Mouse (Mus musculus) thymus, adult 2 months (tissue): Measurements from ENCODE around the gene Kpna2. TPM values are rescaled to one million over a fixed set of nuclear protein-coding genes. Genes with fewer than 3 reads are reported as not detected.
A peak's percentile ranks its signal among the peaks of the same experiment; 100 is the strongest.
"Not testable (repeated sequence)": the region's sequence is repeated elsewhere in the genome, so short reads cannot be mapped to it uniquely, and the experiment has no call there.

Experiments used
- DNase-seq: peaks from one replicate; pipeline ENCODE4 v3.0.0; 2021
- H3K27ac ChIP-seq: fragments of 200-500 bp; 2 replicates; pipeline ENCODE4 v1.5.1; 2012; ENCODE audit warnings: low read length, control low read depth; ENCODE audit not compliant: control insufficient read depth, insufficient read depth
- H3K27me3 ChIP-seq: fragments of 200-500 bp; 2 replicates; pipeline ENCODE4 v1.6.1; 2012; ENCODE audit warnings: mild to moderate bottlenecking, low read length, moderate library complexity, mixed read lengths; ENCODE audit not compliant: control insufficient read depth, insufficient read depth
- H3K36me3 ChIP-seq: fragments of 200-500 bp; 2 replicates; pipeline ENCODE4 v1.6.1; 2012; ENCODE audit warnings: mild to moderate bottlenecking, low read length, moderate library complexity; ENCODE audit not compliant: control insufficient read depth, insufficient read depth
- H3K4me1 ChIP-seq: fragments of 200-500 bp; replicated peaks from 2 replicates; pipeline ENCODE4 v1.6.1; 2012; ENCODE audit warnings: low read length; ENCODE audit not compliant: control insufficient read depth, insufficient read depth
- H3K4me3 ChIP-seq: fragments of 200-500 bp; 2 replicates; pipeline ENCODE4 v1.5.1; 2012; ENCODE audit warnings: mild to moderate bottlenecking, low read length, control low read depth, moderate library complexity; ENCODE audit not compliant: control insufficient read depth, insufficient read depth
- CTCF ChIP-seq: fragments of 200-500 bp; IDR thresholded peaks from 2 replicates; pipeline ENCODE4 v1.5.1; 2012; ENCODE audit warnings: mild to moderate bottlenecking, control low read depth, low read length, moderate library complexity, borderline replicate concordance; ENCODE audit not compliant: control insufficient read depth, poor library complexity, insufficient read depth; ENCODE audit errors: extremely low read depth
- POLR2A ChIP-seq: fragments of 200-500 bp; IDR thresholded peaks from 2 replicates; pipeline ENCODE4 v1.6.1; 2012; ENCODE audit warnings: mild to moderate bottlenecking, low read length, control low read depth, moderate library complexity; ENCODE audit not compliant: control insufficient read depth, poor library complexity, insufficient read depth; ENCODE audit errors: extremely low read depth
- WGBS: fragments of 180-500 bp; shearing (Covaris S2); methylation state at CpG from one replicate; pipeline ENCODE4 v1.1.7; 2018; 5-methylcytosine and 5-hydroxymethylcytosine counted together
- polyA plus RNA-seq: library from polyadenylated mRNA; depleted of rRNA; stranded (reverse); fragments of >200 nt; gene quantifications from 2 replicates; pipeline ENCODE4 v1.2.3, GENCODE M21; 2012

The Kpna2 gene
- polyA plus RNA-seq, 1 experiment, result 134 TPM

- H3K4me3 ChIP-seq, result no peak overlapping the region
- H3K36me3 ChIP-seq, result no peaks in the 10 kb centered on the region
- DNase-seq, result no peak
- peaks cover 13% of the 10 kb centered on the region; the same call in 1 of the 2 replicates for H3K27me3 ChIP-seq
- H3K27ac ChIP-seq, result no peak overlapping the region
- no peak for TF ChIP-seq POLR2A
- no peak for TF ChIP-seq CTCF
- 11% methylated on average over 12 of the region's 12 CpGs for WGBS
- peaks cover 21% of the 10 kb centered on the region for H3K4me1 ChIP-seq
Measured at GRCm38 (mm10) chr11:107026554-107027430, 27.5 kb upstream of the Kpna2 start.

DNA sequence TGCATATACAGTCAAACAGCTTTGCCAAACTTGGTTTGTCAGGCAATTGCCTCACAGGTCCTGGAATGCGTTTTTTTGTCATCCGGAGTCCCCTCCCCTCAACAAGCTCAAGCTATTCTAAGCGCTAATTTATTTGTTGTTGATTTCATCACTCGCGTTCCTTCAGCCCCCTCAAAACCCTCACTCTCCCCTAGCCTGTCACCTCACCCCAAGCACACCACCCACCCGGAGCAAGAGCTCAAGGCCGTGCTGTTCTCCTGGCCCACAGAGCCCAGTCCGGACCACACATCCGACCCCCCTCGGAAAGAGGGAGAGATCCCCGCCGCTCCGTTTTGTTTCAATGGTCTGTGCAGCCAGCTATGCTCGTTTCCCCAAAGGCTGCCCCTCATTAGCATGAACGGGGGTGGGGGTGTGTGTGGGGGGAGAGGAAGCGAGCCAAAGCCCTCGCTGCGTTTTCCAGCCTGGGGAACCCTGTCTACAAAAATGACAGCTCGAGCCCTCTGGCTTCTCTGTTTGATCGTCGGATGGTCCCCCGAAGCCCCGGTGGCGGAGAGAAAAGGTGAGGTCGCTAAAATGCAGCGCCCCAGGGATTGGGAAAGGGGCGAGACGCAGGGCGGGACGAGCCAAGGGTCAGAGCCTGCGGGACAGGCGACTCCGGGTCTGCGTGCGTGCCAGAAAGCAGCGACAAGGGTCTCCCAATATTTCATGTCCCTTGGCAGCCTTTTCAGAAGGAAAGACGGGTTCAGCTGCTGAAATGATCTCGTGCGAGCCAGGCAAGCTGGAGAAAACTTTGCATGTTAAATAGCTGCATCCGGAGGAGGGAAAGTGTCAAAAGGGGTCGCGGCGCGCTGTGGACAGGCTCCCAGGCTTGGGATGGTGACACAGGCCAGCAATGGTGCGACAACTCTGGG is 26.3 kb upstream of the Kpna2 start, which contains the start of gene 1810010H24Rik:
TSS of gene 1810010H24Rik (plus strand) at position 271 of the 911 bp plus-strand sequence.
- H3K27ac ChIP-seq, result no peak within 1 kb of the TSS
- H3K27me3 ChIP-seq, result peaks cover 13% of the 10 kb centered on the region; the same call in 1 of the 2 replicates
- WGBS, result 2% methylated on average over 45 of the region's 45 CpGs
- H3K4me3 ChIP-seq, result peak within 1 kb of the TSS; percentile 36
- DNase-seq, result no peak
- no peak for TF ChIP-seq POLR2A
- no peak for TF ChIP-seq CTCF
- no peaks in the 10 kb centered on the region for H3K36me3 ChIP-seq
- peaks cover 21% of the 10 kb centered on the region for H3K4me1 ChIP-seq

GRCm38 (mm10) chr11:107024406-107024805 is 25.1 kb upstream of the Kpna2 start:
- WGBS, result 81% methylated on average over 4 of the region's 4 CpGs
- TF ChIP-seq CTCF (no peak), POLR2A (no peak)
- Histone ChIP-seq H3K36me3 (no peaks in the 10 kb centered on the region), H3K4me1 (peaks cover 17% of the 10 kb centered on the region), H3K27ac (no peak overlapping the region), H3K27me3 (peaks cover 13% of the 10 kb centered on the region; the same call in 1 of the 2 replicates), H3K4me3 (no peak overlapping the region)
- no peak for DNase-seq

DNA sequence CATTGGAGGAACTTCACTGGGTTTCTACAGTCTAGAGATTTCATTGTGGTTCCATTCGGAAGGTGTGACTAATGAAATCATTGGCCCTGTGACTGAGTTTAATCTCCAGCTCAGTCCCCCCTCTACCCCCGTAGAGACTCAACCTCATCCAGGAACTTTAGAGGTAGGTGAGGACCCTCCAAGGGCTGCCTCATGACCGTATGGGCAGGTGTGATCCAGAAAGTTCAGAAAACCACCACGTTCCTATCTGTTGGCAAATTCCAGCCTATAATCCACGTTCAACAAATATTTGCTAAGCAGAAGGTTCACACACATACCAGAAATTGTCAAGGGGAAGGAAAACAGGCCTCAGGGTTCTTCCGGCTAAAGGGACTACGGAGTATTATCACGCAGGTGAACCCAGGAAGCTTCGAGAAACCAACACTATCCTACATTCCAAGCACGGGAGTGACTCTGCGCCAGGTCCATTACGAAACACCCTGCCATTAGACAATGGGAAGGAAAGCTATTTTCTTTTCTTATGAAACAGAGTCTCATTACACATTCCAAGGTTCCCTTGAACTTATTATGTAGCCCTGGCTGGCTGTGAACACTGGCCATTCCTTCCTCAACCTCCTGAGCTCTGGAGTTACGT is 22.8 kb upstream of the Kpna2 start:
- Histone ChIP-seq H3K36me3 (no peaks in the 10 kb centered on the region), H3K27me3 (peaks cover 13% of the 10 kb centered on the region; the same call in 1 of the 2 replicates), H3K27ac (no peak overlapping the region), H3K4me3 (no peak overlapping the region), H3K4me1 (peaks cover 9% of the 10 kb centered on the region)
- WGBS, result 96% methylated on average over 13 of the region's 13 CpGs
- DNase-seq, result no peak
- TF ChIP-seq POLR2A (no peak), CTCF (no peak)

DNA sequence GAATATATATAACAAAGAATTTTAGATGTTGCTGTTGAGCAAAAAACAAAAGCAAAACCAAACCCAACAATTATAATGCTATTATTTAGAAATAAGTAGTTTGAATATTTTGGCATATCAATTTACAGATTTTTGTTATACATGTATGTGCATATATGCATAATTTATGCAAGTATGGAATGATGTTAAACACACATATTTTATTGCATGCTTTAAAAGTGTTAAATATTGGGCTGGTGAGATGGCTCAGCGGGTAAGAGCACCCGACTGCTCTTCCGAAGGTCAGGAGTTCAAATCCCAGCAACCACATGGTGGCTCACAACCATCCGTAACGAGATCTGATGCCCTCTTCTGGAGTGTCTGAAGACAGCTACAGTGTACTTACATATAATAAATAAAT is 20.4 kb upstream of the Kpna2 start:
- not testable (repeated sequence) for DNase-seq, H3K4me3 ChIP-seq, H3K27ac ChIP-seq, H3K36me3 ChIP-seq, H3K27me3 ChIP-seq, H3K4me1 ChIP-seq
- 92% methylated on average over 5 of the region's 5 CpGs for WGBS

DNA sequence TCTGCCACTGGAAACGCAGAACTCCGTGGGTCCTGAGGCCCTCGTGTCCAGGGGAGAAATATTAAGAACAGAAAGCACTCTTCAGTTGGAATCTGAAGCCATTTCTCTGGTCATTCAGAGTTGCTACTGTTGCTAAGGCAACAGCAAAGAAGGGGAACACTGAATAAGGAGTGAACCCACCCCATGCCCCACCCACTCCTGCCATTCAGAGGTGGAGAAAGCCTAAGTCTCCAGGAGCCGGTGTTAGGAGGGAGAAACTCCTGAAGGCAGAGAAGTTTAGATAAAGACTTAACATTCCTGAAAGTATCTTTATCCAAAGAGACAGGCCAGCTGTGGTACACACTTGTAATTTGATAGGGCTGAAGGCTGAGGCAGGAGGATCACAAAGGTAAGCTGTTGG is 20.0 kb upstream of the Kpna2 start:
- no peak for DNase-seq
- WGBS, result 92% methylated on average over 4 of the region's 4 CpGs
- H3K36me3 ChIP-seq, result no peaks in the 10 kb centered on the region
- no peak for TF ChIP-seq CTCF
- no peak for TF ChIP-seq POLR2A
- H3K4me3 ChIP-seq, result no peak overlapping the region
- H3K27me3 ChIP-seq, result no peaks in the 10 kb centered on the region; the same call in 1 of the 2 replicates
- H3K27ac ChIP-seq, result no peak overlapping the region
- H3K4me1 ChIP-seq, result peaks cover 5% of the 10 kb centered on the region
